Mouse (Mus musculus) naive thymus-derived CD4-positive, alpha-beta T cell, adult 2 months (primary cell): Measurements from ENCODE around the gene Slc30a2.
"Not testable (repeated sequence)": the region's sequence is repeated elsewhere in the genome, so short reads cannot be mapped to it uniquely, and the experiment has no call there.

Experiments used
- DNase-seq: peaks from one replicate; pipeline ENCODE4 v3.0.0-alpha.2; 2011; ENCODE audit warnings: low read depth

The Slc30a2 gene

GRCm38 (mm10) chr4:134343071-134344031 is at the start of gene Slc30a2:
Slc30a2 (plus strand) TSS chr4:134343181.
- no peak for DNase-seq

GRCm38 (mm10) chr4:134293692-134294163 is 49.3 kb upstream of the Slc30a2 start:
- DNase-seq = no peak

- DNase-seq = not testable (repeated sequence)
Measured at GRCm38 (mm10) chr4:134296096-134296495, 46.9 kb upstream of the Slc30a2 start.

- DNase-seq = peak; percentile 37
Measured at GRCm38 (mm10) chr4:134296523-134296922, 46.5 kb upstream of the Slc30a2 start.

- no peak for DNase-seq
Measured at GRCm38 (mm10) chr4:134297369-134297768, 45.6 kb upstream of the Slc30a2 start.

- no peak for DNase-seq
Measured at GRCm38 (mm10) chr4:134298626-134299497, 44.1 kb upstream of the Slc30a2 start.

DNA sequence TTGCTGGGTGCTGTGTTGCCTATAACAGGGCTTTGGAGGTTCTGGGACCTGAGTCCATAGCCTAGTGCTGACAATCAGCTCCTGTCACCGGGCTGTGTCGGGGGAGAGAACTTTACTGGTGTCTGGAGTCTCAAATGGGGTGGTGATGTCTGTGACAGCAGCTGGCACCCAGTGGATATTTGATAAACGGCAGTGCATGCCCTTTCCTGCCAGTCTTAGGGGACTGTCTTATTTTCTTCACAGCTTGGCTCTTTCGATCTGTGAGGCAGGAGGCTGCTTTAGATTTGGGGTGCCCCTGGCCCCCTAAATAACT is 43.5 kb upstream of the Slc30a2 start:
- DNase-seq = no peak

DNA sequence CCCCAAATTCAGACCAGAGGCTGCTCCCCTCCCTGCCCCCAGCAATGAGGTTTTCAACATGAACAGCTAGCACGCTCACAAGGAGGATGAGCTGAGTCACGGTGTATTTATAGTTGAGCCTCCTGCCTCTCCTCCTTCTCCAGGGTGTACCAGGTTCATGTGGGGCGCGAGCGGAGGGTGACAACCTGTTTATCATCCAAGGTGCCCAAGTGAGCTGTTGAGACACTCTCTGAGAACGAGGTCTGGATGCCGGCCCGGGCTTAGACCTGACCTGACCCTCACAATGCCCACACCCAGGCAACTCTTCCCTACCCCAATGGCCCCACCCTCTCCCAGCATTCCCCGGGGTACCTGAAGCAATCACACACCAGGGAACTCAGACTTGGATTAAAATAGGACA is 42.7 kb upstream of the Slc30a2 start:
- no peak for DNase-seq

DNA sequence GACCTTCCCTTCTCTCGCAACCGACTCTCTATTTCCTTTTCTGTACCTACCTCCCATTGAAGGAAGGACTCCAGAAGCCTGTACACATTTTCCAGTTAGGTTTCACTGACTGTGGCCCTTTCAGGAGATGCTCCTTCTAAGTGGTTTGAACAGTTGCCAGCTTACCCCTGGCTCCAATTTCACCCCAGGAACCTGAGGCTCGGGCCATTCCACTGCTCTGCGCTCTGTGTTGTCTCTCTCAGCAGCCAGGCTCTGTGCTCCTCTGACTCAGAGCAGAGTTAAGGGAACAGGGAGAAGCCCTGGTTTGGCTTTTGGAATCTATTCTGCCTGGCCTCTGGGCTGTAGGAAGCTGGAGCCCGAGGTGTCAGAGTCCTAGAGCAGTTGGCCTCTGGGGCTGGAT is 40.9 kb upstream of the Slc30a2 start:
- no peak for DNase-seq

GRCm38 (mm10) chr4:134306963-134307362 is 36.0 kb upstream of the Slc30a2 start:
- no peak for DNase-seq

DNA sequence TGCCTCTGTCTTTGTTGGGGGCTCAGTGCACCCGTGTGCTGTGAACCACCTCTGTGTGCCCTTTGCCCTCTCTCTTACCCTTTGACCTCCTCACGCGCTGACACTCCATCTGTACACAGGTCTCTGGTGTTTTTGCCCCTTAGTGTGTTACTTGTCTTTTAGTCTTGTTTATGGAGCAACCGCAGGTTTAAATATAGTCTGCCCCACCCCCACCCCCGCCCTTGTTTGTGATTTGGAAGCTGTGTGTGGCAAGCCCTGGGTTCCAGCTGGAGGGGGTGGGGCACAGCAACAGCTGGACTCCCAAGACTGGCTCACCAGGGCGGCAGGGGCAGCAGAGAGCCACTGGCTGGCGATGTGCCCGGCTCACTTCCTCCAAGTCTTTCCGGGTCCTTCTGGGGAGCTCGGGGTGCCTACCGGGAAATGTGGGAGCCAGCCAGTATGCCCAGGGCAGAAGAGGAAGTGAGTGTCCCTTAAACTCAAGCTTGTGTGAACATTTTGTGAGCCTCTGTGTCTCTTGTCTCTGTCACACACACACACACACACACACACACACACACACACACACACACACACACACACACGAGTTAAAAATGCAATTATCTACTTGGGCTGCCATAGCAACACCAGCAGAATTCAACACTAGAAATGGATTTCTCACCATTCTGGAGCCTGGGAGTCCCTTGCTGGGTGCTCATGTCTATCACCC is 35.5 kb upstream of the Slc30a2 start:
- DNase-seq = peak; percentile 30

DNA sequence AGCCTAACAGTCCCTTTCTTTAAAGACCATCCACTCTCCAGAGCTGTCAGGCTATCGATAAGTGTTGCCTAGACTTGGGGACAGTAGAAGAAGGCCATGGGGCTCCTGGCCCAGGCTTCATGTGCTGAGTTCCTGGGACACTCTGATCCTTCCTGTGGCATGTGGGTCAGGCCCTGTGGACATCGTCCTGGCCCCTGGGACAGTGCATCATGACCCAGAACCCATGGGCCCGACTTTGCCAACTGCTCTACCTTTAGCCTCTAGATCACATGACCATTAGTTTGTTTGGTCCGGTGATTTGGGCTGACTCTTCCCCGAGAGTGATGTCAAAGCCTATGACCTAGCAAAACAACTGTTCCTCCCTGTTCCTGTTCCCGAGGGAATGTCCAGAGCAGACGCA is 32.9 kb upstream of the Slc30a2 start:
- DNase-seq = no peak

DNA sequence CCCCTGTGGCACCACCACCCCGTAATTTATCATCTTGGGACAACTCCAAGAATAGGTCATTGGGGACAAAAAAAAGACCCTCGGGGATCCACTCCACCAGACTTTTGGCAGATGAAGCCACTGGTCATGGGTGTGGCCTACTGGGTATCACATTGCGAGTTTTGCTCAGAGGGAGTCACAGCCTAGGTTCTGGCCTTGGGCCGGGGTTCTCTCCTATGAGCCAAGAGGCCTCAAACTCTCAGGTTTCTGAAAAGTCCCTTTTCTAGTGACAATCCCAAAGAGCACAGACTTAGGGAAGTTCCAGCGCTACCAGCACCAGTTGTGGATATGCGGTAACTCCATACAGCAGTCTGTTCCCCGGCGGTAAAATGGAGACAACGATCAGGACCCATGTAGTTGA is 32.3 kb upstream of the Slc30a2 start:
- DNase-seq = no peak

- no peak for DNase-seq
Measured at GRCm38 (mm10) chr4:134311784-134312183, 31.2 kb upstream of the Slc30a2 start.

DNA sequence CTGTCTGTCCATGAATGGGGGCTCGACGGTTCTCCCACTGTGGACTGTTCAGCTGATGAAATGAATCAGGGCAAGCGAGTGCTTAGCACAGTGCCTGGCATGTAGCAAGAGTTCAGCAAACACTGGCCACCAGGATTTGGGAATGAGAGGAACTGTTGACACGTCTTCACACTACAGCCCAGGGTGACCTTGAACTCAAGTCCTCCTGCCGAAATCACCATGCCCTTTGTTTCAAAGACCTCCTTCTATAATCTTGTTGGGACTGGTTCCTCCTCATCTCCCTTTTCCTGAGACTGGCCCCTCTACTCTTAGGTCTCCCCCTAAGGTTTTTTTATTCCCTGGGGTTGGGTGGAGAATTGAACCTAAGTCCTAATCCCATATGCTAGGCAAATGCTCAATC is 30.6 kb upstream of the Slc30a2 start:
- DNase-seq = no peak

- DNase-seq = peak; percentile 21
Measured at GRCm38 (mm10) chr4:134312901-134313300, 30.1 kb upstream of the Slc30a2 start.

GRCm38 (mm10) chr4:134314081-134314655 is 28.8 kb upstream of the Slc30a2 start:
- no peak for DNase-seq

DNA sequence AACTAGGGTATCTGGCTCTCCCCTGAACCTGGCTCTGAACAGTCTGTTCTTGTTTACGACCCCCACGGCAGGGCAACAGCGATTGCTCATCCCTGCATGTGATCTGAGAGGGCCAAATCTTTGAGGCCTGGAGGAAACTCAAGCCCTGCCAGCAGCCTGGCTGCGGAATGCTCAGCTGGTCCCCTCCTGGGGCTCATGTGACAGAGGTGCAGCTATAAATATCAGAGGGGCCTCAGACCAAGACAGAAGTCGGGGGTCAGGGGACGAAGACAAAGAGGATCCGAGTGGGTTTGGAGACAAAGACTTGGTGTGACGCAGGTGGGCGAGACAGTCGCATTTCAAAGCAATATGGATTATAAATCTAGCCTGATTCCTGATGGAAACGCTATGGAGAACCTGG is 28.1 kb upstream of the Slc30a2 start, which contains the start of gene Trim63:
Gene Trim63, plus strand, starts transcription at position 245 of the 400 bp plus-strand sequence.
- DNase-seq = no peak

DNA sequence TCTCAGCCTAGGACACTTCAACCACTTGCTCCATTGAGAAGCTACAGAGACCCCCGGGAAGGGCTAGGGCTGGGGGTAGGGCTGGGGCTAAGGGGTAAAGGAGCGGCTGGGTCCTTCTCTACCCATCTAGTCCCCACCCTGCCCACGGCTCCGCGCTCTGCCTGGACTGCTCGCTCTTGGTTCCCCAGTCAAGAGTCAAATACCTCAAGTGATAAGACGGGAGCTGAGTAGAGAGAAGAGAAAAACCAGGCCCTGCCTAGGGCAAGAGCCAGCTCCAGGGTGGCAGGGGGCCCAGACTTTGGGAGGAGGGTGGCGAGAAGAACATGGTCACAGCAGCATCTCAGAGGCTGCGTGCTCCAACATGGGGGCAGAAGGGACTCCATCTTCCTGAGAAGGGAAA is 27.5 kb upstream of the Slc30a2 start:
- no peak for DNase-seq

DNA sequence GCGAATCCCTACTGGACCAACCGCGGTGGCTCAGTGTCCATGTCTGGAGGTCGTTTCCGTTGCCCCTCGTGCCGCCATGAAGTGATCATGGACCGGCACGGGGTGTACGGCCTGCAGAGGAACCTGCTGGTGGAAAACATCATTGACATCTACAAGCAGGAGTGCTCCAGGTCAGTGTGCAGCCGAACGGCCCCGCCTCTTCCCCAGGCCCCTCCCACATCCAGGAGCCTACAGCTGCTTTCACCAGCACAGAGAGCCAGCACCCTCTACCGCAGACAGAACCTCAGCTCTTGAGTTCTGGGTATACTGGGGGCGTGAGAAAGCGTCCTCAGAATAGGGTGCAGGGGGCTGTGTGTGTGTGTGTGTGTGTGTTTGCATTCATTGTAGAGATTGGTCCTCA is 26.6 kb upstream of the Slc30a2 start:
- DNase-seq = no peak

DNA sequence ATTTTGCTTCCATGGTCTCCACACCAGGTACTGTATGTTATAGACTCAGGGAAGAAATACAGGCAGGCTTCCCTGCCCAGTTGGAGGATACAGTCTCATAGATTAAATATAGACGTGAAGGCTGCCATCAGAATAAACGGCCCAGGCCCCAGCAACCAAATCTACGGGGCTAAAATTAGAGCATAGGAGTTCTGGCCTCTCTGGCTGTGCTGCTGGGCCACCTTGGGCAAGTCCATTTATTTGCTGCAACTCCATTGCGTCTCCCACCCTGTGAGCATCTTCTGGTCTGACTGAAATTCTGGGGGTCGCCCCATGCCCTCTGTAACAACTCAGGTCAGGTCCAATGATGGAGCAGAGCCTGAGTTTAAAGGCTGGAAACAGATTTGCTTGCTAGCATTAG is 23.9 kb upstream of the Slc30a2 start:
- no peak for DNase-seq

DNA sequence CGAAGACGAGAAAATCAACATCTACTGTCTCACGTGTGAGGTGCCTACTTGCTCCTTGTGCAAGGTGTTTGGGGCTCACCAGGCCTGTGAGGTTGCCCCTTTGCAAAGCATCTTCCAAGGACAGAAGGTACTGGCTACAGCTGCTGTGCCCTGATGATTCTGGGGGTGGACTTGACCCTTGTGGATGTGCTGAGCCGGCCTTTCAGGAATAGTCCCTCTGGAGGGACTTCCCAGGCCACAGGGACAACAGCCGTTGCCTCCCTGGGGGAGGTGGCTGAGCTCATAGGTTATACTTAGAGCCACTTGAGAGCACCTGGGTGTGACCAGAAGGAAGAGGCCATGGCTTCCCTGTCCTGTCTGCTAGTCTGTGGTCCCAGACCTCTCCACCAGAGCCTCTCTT is 23.3 kb upstream of the Slc30a2 start:
- DNase-seq = no peak
